Mouse (Mus musculus) intestine, embryonic 16.5 days (tissue): ENCODE data around the gene Abca3. TPM values are rescaled to one million over a fixed set of nuclear protein-coding genes. Genes with fewer than 3 reads are reported as not detected.

Source experiments
- ATAC-seq: fragments of 200-750 bp; cut with Nextera tagmentation; 2 replicates; pipeline ENCODE4 v1.8.0; 2017; ENCODE audit warnings: moderate TSS enrichment, moderate library complexity
- H3K27ac ChIP-seq: fragments of 300-500 bp; sonication (generic); 2 replicates; pipeline ENCODE4 v1.5.1; 2014; ENCODE audit warnings: mild to moderate bottlenecking, low read length
- H3K27me3 ChIP-seq: fragments of 300-500 bp; sonication (generic); replicated peaks from 2 replicates; pipeline ENCODE4 v1.6.1; 2014; ENCODE audit warnings: low read length, control low read depth, mixed read lengths; ENCODE audit not compliant: control insufficient read depth, insufficient read depth
- H3K36me3 ChIP-seq: fragments of 300-500 bp; sonication (generic); 2 replicates; pipeline ENCODE4 v1.6.1; 2014; ENCODE audit warnings: low read length, control low read depth; ENCODE audit not compliant: control insufficient read depth, insufficient read depth
- H3K4me1 ChIP-seq: fragments of 300-500 bp; sonication (generic); 2 replicates; pipeline ENCODE4 v1.6.1; 2014; ENCODE audit warnings: low read length, control low read depth, mixed read lengths; ENCODE audit not compliant: control insufficient read depth, insufficient read depth
- H3K4me2 ChIP-seq: fragments of 300-500 bp; sonication (generic); 2 replicates; pipeline ENCODE4 v1.6.1; 2014; ENCODE audit warnings: low read depth, low read length, control low read depth
- H3K4me3 ChIP-seq: fragments of 300-500 bp; sonication (generic); 2 replicates; pipeline ENCODE4 v1.5.1; 2014; ENCODE audit warnings: mild to moderate bottlenecking, low read length
- H3K9ac ChIP-seq: fragments of 300-500 bp; sonication (generic); 2 replicates; pipeline ENCODE4 v1.6.1; 2014; ENCODE audit warnings: low read depth, low read length
- H3K9me3 ChIP-seq: fragments of 300-500 bp; sonication (generic); 2 replicates; pipeline ENCODE4 v1.6.1; 2016; ENCODE audit warnings: low read length, control low read depth; ENCODE audit not compliant: control insufficient read depth
- WGBS: fragments of 180-500 bp; shearing (Covaris S2); extraction: QIAGEN DNeasy Blood & Tissue Kit; methylation state at CpG from one replicate; pipeline ENCODE4 v1.1.7; 2014; 5-methylcytosine and 5-hydroxymethylcytosine counted together
- polyA plus RNA-seq: library from polyadenylated mRNA; unstranded; fragments of >200 nt; fragmentation: Nextera tagmentation; extraction: Ambion mirVana; gene quantifications from 2 replicates; pipeline ENCODE4 v1.2.1, GENCODE M21; 2015

Abca3 gene
- polyA plus RNA-seq, 1 experiment from 2014 or later, result 9.6 TPM

DNA sequence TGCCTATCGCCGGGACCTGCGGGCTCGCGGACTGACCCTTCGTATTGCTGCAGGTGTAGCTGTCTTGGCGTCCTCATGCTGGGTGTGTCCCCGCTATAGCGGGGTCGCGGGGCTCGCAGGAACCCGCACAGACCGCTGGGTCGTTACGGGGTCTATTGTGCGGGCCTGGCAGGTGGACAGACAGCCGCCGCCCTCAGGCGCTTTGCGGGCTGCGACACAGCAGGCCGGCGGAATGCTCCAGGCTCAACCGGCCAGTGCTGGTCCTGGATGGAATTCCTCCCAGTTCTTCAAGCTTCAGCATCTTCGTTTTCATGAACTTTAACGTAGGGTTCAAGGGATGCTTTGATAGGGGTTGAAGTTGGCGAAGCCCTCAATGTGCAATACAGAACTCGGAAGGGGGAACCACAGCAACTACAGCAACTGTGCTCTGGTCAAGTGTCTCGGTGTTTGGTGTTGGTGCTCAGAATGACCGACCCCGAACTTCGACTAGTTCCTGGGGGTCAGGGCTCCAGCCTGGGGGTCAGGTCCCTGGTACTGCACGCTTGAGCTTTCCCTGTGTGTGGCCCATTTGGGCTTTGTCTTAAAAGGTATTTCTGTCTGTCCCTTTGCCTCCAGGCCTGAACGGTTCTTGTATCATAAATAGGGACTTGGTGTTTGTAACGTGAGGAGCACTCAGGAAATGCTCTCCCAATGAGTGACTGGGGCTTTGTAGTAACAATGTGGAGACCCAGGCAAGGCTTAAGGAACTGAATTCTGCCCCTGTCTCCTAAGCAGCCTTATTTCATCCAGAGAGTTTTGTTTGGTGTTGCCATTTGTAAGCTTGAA lies 832 bp downstream of the Abca3 start:
- Histone ChIP-seq H3K27ac (peak overlapping the region; percentile 70), H3K4me3 (peak overlapping the region; percentile 82), H3K27me3 (peaks cover 4% of the 10 kb centered on the region; the same call in 1 of the 2 replicates), H3K4me2 (peak overlapping the region; percentile 97), H3K9me3 (no peaks in the 10 kb centered on the region), H3K4me1 (peaks cover 6% of the 10 kb centered on the region), H3K9ac (peak overlapping the region; percentile 88), H3K36me3 (no peaks in the 10 kb centered on the region)
- peak; percentile 45 for ATAC-seq
- 4% methylated on average over 36 of the region's 36 CpGs for WGBS

DNA sequence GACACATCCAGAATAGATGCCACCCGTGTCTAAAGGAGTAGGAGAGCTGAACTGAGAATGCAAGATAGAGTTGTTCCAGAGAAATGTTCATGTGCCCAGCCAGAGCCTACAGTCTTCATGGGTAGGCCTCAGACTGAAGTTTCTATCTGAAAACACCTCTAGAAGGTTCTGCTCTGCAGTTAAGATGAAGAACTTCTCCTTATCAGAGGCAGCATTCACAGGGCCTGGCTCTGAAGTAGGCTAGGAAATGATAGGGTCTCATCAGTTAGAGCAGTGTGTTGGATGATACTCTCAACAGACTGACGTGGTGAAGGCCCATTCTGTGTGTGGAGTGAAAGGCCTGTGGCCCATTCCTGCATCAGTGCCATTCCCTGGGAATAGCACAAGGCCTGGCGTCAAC lies 2.2 kb downstream of the Abca3 start:
- Histone ChIP-seq H3K9ac (no peak overlapping the region), H3K4me1 (peaks cover 10% of the 10 kb centered on the region), H3K9me3 (no peaks in the 10 kb centered on the region), H3K4me2 (no peak overlapping the region), H3K27ac (no peak overlapping the region), H3K27me3 (peaks cover 4% of the 10 kb centered on the region; the same call in 1 of the 2 replicates), H3K36me3 (no peaks in the 10 kb centered on the region), H3K4me3 (no peak overlapping the region)
- no peak for ATAC-seq
- WGBS, result 83% methylated on average over 3 of the region's 3 CpGs

DNA sequence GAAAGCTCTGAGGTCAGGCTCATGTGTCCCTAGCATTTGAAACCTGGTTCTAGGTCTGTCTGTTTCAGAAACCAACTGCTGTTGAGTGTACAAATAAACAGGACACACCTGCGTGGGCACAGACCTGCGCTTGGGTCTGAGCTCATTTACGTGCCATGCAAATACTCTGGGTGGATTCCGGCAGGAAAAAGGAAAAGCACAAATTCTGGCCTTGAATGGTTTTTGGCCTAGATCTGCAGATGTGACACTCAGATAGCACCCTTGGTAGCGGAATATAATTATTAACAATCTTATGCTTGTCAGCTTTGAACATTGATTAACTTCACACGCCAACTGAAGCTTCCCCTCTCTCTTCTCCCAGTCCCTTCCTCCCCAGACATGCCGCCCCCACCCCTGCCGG lies 3.5 kb downstream of the Abca3 start:
- Histone ChIP-seq H3K9me3 (no peaks in the 10 kb centered on the region), H3K4me3 (no peak overlapping the region), H3K27ac (no peak overlapping the region), H3K36me3 (no peaks in the 10 kb centered on the region), H3K27me3 (peaks cover 4% of the 10 kb centered on the region; the same call in 1 of the 2 replicates), H3K4me2 (no peak overlapping the region), H3K4me1 (peaks cover 10% of the 10 kb centered on the region), H3K9ac (no peak overlapping the region)
- ATAC-seq, result no peak
- 76% methylated on average over 8 of the region's 8 CpGs for WGBS

DNA sequence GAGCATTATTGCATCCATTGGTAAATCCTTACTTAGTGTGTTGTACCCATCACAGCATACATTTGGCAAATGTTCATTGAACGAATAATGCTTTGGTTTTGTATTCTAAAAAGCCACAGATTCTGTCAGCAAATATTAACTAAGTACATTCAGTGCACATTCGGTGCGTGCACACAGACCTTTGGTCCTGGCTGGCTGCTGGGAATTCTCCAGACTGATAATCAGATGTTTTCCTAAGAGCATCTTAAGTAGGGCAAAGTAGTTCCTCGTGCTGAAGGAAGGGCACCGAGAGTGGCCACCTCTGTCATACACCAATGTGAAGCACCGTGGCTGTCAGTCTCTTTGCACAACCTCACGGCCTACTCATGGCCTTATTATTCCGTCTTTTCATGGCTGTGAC lies 7.3 kb downstream of the Abca3 start:
- H3K9ac ChIP-seq, result no peak overlapping the region
- H3K4me3 ChIP-seq, result no peak overlapping the region
- H3K27me3 ChIP-seq, result no peaks in the 10 kb centered on the region
- H3K27ac ChIP-seq, result no peak overlapping the region
- H3K9me3 ChIP-seq, result no peaks in the 10 kb centered on the region
- ATAC-seq, result peak; percentile 31; the same call in 1 of the 2 replicates
- WGBS, result 75% methylated on average over 8 of the region's 8 CpGs
- no peak overlapping the region for H3K4me2 ChIP-seq
- peaks cover 3% of the 10 kb centered on the region; the same call in 1 of the 2 replicates for H3K4me1 ChIP-seq
- no peaks in the 10 kb centered on the region for H3K36me3 ChIP-seq

DNA sequence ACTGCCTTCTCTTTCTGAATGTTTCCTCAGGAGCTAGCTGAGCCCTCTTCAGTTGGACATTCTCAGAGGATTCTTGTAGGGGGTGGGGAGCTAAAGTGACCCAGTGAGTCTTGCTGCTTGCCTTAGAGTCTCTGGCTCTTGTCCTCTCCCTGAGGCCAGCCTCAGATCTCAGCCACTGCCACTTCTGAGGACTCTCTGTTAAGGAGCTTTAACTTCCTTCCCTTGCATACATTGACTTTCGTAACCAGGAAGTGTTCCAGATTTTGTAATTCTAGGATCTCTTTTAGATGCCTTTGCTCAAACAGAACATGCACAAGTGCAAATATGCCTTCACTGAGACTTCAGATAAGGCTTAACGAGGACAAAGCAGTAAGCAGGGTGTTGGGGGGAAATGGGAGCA lies 8.2 kb downstream of the Abca3 start:
- no peaks in the 10 kb centered on the region for H3K9me3 ChIP-seq
- 0 out of 2 replicates have a peak, but pooled peaks cover 2% of the 10 kb centered on the region for H3K36me3 ChIP-seq
- peak overlapping the region; percentile 9; the same call in 1 of the 2 replicates for H3K27ac ChIP-seq
- WGBS, result 49% methylated on average over 2 of the region's 2 CpGs
- no peak overlapping the region for H3K4me3 ChIP-seq
- H3K4me1 ChIP-seq, result peaks cover 3% of the 10 kb centered on the region; the same call in 1 of the 2 replicates
- H3K9ac ChIP-seq, result no peak overlapping the region
- peak; percentile 53 for ATAC-seq
- H3K4me2 ChIP-seq, result no peak overlapping the region
- H3K27me3 ChIP-seq, result no peaks in the 10 kb centered on the region

DNA sequence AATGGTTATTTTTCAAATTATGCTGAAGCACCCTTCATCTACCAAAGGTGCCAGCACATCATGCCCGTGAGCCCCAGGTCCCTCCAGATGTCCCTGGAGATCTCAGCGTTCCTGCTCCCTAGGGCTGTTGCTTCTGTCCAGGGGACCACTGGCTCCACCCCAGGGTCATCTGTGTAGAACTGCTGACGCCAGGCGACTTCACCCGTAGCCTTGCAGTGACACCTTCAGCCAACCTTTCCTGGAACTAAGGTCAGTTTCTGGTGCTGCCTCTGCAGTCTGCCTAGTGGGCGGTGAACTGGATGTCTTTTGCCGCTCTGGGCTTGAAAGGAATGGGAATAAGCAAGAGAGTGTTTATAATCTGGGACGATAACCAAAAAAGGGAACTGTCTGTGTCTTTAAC lies 9.1 kb downstream of the Abca3 start:
- no peak for ATAC-seq
- no peak overlapping the region for H3K4me3 ChIP-seq

DNA sequence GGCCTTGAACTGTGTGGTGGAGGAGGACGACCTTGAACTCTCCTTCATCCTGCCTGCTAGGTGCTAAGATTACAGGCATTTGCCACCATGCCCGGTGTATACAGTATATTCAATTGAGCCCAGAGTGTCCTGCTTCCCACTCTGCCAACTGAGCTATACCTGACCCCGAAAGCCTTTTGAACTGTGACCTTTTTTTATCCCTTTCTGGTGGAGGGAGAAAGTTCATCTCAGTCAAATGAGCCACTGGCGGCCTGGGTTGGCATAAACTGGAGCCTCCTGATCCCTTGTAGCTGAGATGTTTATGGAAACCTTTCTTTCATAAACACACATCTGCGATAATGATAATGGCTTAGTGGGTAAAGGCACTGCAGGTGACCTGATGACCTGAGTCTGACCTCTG lies 9.5 kb downstream of the Abca3 start:
- Histone ChIP-seq H3K4me1 (0 out of 2 replicates have a peak, but pooled peaks cover 3% of the 10 kb centered on the region), H3K9ac (no peak overlapping the region), H3K4me3 (no peak overlapping the region), H3K27ac (no peak overlapping the region), H3K4me2 (no peak overlapping the region), H3K36me3 (peaks cover 2% of the 10 kb centered on the region; the same call in 1 of the 2 replicates), H3K27me3 (no peaks in the 10 kb centered on the region), H3K9me3 (no peaks in the 10 kb centered on the region)
- ATAC-seq, result no peak
- WGBS, result 65% methylated on average over 5 of the region's 5 CpGs

More for the DNA sequence above, 9.1 kb downstream of the Abca3 start:
- 0 out of 2 replicates have a peak, but pooled peaks cover 3% of the 10 kb centered on the region for H3K4me1 ChIP-seq
- H3K27me3 ChIP-seq, result no peaks in the 10 kb centered on the region
- H3K4me2 ChIP-seq, result no peak overlapping the region
- WGBS, result 68% methylated on average over 8 of the region's 8 CpGs
- H3K27ac ChIP-seq, result no peak overlapping the region
- 0 out of 2 replicates have a peak, but pooled peaks cover 2% of the 10 kb centered on the region for H3K36me3 ChIP-seq
- no peaks in the 10 kb centered on the region for H3K9me3 ChIP-seq
- H3K9ac ChIP-seq, result no peak overlapping the region

DNA sequence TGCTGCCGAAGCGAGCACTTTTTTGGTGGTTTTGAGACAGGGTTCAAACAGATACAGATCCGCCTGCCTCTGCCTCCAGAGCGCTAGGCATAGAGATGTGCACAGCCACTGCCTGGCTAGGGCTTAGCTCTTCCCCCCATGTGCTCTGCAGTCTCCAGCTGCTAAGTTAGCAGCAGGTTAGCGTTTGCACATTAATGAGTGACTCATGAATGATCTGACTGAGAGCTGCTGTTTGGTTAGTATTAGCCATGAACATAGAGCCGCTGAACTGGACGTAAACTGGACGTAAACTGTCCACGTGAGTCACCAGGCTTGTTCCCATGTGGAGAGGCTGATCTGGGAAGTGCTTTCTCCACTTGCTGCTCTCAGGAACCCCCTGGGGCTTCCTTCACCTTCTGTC lies 10.8 kb downstream of the Abca3 start:
- Histone ChIP-seq H3K36me3 (peaks cover 2% of the 10 kb centered on the region; the same call in 1 of the 2 replicates), H3K9ac (no peak overlapping the region), H3K27me3 (no peaks in the 10 kb centered on the region), H3K27ac (no peak overlapping the region), H3K9me3 (no peaks in the 10 kb centered on the region), H3K4me3 (no peak overlapping the region), H3K4me1 (0 out of 2 replicates have a peak, but pooled peaks cover 3% of the 10 kb centered on the region), H3K4me2 (no peak overlapping the region)
- 52% methylated on average over 9 of the region's 9 CpGs for WGBS
- ATAC-seq, result peak; percentile 45

DNA sequence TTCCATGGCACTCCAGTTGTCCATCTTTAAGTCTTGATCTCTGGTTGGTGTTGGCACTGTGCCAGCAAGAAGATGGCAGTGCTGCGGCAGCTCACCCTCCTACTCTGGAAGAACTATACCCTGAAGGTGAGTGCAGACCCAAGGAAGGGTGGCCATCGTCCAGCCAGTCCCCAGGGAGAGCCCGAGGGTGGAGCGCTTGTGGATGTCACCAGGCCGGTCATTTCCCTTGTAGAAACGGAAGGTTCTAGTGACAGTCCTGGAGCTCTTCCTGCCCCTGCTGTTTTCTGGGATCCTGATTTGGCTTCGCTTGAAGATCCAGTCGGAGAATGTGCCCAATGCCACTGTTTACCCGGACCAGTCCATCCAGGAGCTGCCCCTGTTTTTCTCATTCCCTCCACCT lies 12.7 kb downstream of the Abca3 start:
- Histone ChIP-seq H3K27ac (no peak overlapping the region), H3K4me3 (no peak overlapping the region), H3K27me3 (no peaks in the 10 kb centered on the region), H3K4me2 (no peak overlapping the region), H3K9me3 (no peaks in the 10 kb centered on the region), H3K4me1 (no peaks in the 10 kb centered on the region), H3K9ac (no peak overlapping the region), H3K36me3 (peaks cover 2% of the 10 kb centered on the region; the same call in 1 of the 2 replicates)
- ATAC-seq, result no peak
- 88% methylated on average over 9 of the region's 9 CpGs for WGBS
